Mouse (Mus musculus) adrenal gland, adult 18-20 months (tissue): Measurements from ENCODE around the gene Erf. TPM values are rescaled to one million over a fixed set of nuclear protein-coding genes. Genes with fewer than 3 reads are reported as not detected.

Source experiments
- DNase-seq, 2 experiments: peaks; one replicate each; pipeline ENCODE4 v3.0.0; 2021 to 2022; ENCODE audit warnings: low spot score in 2 of 2
- long read RNA-seq, 2 experiments: library from polyadenylated mRNA; stranded (forward); transcript quantifications; one replicate each; pipeline ENCODE4 v2.0.0; 2021
- total RNA-seq, 2 experiments: library from RNA; stranded (reverse); gene quantifications; 1 replicate in 1 of 2; 2 replicates in 1 of 2; pipeline ENCODE4 v1.2.3; 2021

Gene Erf
- 10 to 100 TPM; 18.3 to 25.8 TPM for total RNA-seq
- long read RNA-seq, experiment 1, partial matches to known transcripts = 0 of 3 reads
- long read RNA-seq, experiment 1, other reads (novel, unspliced or antisense) = 2 of 3 reads
- long read RNA-seq, experiment 2, partial matches to known transcripts = 0 of 6 reads
- long read RNA-seq, experiment 2, other reads (novel, unspliced or antisense) = 6 of 6 reads

DNA sequence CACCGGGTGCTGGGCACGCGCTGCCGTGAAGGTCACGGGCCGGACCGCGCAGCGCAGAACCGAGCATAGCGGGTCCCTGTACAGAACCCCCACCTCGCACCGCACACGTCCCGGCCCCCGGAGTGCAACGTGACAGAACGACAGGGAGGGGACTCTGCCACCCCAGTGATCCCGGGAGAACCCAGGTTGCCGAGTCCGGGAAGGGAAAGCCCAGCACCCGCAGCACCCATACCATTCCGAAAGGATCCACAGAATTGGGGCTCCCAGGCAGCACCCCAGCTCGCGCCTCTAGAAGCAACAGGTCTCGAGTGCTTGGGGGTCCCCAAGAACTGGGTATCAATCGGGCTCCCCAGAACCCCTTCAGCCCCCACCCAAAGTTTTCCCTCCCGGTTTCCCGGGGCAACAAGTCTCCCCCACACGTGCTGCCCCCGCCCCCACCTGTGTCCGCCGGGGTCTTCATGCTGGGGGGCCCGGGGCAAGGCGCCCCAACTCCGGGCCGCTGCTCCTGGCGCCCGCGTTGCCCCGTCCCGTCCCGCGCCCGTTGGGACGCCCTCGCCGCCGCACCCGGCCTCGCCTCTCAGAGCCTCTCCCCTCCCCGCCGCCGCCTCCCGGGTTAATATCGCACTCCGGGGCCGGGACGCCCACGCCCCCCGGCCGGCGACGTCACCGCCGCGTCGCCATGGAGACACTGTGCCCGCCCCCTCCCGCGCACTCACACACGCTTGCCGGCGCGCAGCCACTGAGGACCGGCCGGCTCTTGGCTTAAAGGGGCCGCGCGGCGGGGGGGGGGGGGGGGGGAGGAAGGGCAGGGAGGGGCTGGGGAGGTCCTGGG is at the start of gene Erf:
Erf (minus strand) TSS at position 621 of the 832 bp plus-strand sequence.
- DNase-seq = peak; percentile 99

DNA sequence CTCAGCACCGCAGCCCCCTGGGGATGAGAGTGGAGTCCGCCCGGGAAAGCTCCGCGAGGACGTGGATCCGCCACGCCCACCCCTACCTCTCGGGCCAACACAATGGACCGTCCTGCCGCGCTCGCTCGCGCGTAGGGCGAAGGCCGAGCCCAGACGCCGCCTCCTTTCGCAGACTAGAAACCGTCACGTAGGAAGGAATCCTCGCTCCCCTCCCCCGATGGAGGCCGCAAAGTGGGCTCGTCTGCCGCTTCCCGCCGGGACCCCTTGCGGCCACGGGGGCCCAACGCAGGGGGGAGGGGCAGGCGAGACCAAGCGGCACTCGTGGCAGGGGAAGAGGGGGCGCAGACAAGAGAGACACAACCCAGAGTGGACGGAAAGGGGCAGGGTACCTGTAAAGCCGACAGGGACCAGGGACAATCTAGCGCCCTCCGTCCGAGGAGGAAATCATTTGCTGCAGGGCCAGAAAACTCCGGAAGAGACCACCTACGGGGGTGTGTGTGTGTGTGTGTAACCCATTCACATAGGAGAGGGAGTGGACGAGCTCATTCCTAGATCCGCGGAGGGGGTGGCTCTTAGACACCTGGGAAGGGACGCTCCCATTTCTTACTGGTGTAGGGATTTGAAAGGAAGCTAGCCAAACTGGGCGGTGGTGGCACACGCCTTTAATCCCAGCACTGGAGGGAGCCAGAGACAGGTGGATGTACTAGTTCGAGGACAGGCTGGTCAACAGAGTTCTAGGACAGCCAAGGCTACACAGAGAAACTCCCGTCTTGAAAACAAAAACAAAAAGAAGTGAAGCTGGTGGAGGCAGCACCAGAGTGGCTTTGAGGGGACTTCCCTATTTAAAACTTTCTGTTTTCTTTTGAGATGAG is 47.1 kb upstream of the Erf start, which contains the start of gene Pafah1b3:
Pafah1b3 (minus strand) TSS at position 533 of the 872 bp plus-strand sequence.
- DNase-seq = peak; percentile 55 to 66

DNA sequence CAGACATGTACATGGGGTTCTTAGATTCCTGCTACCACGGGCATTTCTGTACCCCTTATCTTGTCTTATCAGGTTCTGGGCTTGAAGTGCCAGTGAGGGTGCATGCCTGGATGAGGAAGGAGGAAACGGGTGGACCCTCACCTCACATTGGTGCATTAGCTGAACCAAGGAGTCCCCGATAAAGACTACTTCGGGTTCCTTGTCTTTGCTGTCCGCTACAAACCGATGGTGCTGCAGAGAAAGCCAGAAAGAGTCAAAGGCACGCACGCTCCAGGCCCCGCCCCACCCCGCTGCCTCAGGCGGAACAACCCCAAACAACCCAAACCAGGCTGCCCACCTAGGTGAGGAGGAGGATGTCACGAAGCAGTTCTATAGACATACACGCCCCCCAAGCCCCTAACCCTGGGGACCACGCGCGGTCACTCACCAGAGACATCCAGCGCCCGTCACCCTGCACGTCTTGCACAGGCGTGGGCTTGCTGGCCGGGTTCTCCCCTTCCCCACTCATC is 46.4 kb upstream of the Erf start:
- DNase-seq = peak in 1 of 2 experiments; percentile 39

DNA sequence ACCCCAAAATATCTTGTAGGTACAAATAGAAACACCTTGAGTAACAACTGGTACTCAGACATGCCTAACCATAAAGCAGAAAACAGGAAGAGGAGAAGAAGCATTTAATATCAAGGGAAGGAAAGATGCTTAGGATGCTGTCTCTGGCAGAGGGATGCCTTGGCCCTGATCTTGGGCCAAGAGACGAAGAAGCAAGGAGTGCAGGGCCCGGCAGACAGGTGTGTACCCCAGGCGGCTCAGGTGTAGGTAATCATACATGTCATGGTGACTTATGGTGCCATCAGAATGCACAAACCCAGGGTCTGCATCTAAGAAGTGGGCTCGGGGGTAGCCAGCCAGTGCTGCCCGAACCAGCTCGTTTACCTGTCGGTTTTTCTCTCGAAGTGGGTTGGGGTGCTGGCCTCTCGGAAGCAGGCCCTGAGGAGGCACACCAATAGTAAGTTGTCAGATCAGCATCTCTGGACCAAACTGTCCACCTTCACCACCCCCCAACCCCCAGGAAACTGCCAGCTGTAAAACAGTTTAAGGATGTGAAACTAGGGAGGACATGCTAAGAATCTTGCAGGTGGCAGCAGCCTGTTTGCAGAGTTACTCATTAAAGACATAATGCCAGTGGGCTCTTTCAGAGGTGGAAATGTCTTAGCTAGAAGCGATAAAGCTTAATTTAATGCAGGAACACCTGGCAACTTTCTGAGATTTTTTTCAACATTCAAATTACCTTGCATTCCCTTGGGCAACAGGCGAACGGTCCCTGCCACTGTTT is 44.6 kb upstream of the Erf start:
- DNase-seq = no peak

GRCm38 (mm10) chr7:25294495-25294894 is 43.9 kb upstream of the Erf start:
- DNase-seq = no peak

DNA sequence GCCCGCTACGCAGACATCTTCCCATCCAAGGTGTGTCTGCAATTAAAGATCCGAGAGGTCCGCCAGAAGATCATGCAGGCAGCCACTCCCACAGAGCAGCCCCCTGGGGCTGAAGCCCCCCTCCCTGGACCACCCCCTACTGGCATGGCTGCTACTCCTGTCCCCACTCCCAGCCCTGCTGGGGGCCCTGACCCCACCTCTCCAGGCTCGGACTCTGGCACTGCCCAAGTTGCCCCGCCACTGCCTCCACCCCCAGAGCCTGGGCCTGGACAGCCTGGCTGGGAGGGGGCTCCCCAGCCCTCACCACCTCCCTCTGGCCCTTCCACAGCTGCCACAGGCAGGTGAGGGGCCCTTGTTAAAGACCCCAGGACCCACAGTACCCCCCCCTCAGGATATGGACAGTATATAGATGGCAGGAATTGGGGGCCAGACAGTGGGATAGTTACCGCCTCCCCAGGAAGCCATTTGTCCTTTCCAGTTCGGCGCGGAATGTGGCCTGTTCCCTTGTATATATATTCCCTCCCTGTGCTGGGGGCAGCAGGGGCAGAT is 42.7 kb upstream of the Erf start:
- no peak for DNase-seq

- DNase-seq = no peak
These were observed 41.5 kb upstream of the Erf start for GRCm38 (mm10) chr7:25292107-25292506.

DNA sequence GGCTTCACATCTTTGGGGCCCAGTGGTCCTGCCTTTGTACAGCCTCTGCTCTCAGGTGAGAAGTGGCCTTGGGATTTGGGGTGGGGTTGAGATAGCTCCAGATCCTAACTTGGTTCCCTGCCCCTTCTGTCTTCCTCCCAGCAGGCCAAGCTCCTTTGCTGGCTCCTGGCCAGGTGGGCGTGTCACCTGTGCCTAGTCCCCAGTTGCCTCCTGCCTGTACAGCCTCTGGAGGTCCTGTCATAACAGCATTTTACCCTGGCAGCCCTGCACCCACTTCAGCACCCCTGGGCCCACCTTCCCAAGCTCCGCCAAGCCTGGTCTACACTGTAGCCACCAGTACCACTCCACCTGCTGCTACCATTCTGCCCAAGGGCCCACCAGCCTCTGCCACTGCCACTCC is 40.4 kb upstream of the Erf start:
- DNase-seq = peak in 1 of 2 experiments; percentile 53

DNA sequence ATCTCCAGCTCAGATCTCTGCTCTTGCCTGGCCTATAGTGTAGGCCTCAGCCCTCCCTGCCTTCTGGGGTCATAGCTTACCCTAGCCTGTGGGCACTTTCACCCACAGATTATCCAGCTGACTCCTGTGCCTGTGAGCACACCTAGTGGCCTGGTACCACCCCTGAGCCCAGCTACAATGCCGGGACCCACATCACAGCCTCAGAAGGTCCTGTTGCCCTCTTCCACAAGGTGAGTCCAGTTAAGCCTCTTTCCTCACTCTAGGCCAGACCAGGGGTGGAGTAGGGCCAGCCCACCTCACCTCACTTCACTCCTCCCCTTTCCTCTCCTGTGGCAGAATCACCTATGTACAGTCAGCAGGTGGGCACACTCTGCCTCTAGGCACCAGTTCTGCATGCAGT is 39.9 kb upstream of the Erf start:
- DNase-seq = no peak

DNA sequence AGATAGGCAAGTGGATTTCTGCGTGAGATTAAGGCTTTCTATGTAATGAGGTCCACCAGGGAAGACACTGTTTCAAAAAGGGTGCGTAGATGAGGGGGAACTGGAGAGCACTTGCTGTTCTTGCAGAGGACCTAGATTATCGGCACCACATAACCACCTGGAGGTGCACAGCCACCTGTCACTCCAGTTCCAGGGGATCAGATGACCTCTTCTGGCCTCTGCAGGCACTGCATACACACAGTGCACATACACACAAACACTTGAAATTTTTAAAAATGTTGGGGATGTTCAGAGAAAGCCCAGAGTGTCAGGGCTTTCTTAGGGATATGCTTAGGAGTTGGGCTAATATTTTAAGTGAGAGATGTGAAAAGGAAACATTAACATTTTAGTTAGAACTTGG is 39.4 kb upstream of the Erf start:
- DNase-seq = no peak

- DNase-seq = no peak
These were observed 38.2 kb upstream of the Erf start for GRCm38 (mm10) chr7:25288721-25289120.

GRCm38 (mm10) chr7:25288011-25288410 is 37.5 kb upstream of the Erf start:
- DNase-seq = no peak

DNA sequence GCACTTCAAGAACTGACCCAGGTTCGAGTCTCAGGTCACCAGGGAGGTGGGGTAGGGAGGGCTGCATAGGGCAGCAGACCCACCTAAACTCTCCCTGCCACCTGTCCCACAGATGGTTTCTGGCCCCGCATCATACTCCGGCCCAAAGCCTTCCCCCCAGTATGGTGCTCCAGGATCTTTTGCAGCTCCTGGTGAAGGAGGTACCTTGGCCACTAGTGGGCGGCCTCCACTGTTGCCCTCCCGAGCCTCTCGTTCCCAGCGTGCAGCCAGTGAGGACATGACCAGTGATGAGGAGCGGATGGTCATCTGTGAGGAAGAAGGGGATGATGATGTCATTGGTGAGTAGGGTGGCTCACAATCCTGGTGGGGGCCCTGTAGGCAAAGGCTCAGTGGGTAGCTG is 36.4 kb upstream of the Erf start:
- DNase-seq = no peak

- peak in 1 of 2 experiments; percentile 23 for DNase-seq
These were observed 35.1 kb upstream of the Erf start for GRCm38 (mm10) chr7:25285511-25286238.

DNA sequence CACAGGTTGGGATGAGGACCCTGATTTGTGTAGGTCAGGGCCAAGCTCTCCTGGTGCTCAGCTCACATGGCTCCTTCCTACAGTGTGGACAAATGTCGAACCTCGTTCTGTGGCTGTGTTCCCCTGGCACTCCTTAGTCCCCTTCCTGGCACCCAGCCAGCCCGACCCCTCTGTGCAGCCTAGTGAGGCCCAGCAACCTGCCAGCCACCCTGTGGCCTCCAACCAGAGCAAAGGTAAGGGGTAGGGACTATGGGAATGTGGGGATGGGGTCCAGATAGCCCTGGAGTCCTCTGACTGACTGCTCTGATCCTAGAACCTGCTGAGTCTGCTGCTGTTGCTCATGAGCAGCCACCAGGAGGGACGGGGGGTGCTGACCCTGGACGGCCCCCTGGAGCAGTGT is 34.2 kb upstream of the Erf start:
- peak in 1 of 2 experiments; percentile 38 for DNase-seq

- no peak for DNase-seq
These were observed 33.6 kb upstream of the Erf start for GRCm38 (mm10) chr7:25284171-25284570.

DNA sequence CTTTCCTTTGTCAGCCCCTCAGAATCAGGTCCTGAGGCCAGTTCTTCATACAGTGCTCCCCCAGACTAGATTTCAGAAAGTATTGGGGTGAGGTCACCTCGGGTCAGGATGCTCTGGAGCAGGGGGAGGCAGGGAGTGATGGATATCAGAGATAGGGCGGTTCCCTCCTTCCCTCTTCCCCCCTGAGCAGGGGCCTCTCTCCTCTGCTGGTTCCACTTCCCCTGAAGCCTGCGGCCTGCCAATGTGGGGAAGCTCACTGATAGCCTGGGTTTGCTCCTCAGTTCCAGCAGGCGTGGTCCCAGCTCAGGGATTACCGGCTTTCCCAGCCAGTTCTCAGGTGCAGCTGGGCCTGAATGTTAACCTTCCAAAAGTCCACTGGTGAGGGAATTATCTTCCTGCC is 33.1 kb upstream of the Erf start:
- DNase-seq = no peak

- DNase-seq = peak; percentile 56 to 61
These were observed 32.2 kb upstream of the Erf start for GRCm38 (mm10) chr7:25282731-25283211.
